Comparison of ENCODE assay signal across 13 mouse cellular contexts in the genomic region with DNA sequence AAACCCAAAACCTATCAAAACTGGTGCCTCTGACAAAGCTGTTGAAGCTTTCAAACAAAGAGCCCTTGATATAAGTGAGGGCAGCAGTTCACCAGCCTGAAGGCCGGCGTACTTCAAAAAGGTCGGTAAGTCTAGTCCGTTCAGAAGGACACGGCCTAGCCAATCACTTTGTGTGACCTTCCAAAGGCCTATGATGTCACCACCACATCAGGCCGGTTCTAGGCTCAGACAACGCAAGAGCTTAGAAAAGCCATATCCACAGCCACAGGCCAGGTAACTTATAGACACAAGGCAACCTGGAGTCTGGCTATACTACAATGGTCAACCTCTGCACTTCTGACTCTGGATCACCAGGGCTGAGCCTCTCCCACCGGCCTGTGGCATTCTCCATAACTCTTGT. TPM values are rescaled to one million over a fixed set of nuclear protein-coding genes. Genes with fewer than 3 reads are reported as not detected.
DNase-seq lines count a peak whose midpoint lies in the region; ATAC-seq and TF ChIP-seq lines count a peak whose summit lies in the region.
"Had no signal": no experiment of that assay in that cellular context is flagged by ENCODE, and none has a peak within 500 bp of the region (broad histone marks: within the 10 kb centered on the region; RNA-seq: fewer than 3 reads in every experiment).

No protein-coding gene starts in this region.

- H3K36me3 ChIP-seq in thymus, adult 2 months (ENCODE audit: control insufficient read depth, insufficient read depth, low read length) = no peaks in the 10 kb centered on the region; the same call in 1 of the 2 replicates
- H3K36me3 ChIP-seq in stomach, embryonic 16.5 days (ENCODE audit: control insufficient read depth, insufficient read depth, low read length) = no peaks in the 10 kb centered on the region
- H3K36me3 ChIP-seq: forebrain, embryonic 15.5 days; limb, embryonic 12.5 days; midbrain, embryonic 12.5 days had no signal

- no peak for TF ChIP-seq CTCF in thymus, adult 2 months (IDR thresholded peaks at IDR 0.05; ENCODE audit: borderline replicate concordance, control insufficient read depth, extremely low read depth, insufficient read depth, low read length, poor library complexity)

- H3K4me1 ChIP-seq in thymus, adult 2 months (replicated peaks; ENCODE audit: control insufficient read depth, insufficient read depth, low read length) = peaks cover 28% of the 10 kb centered on the region
- H3K4me1 ChIP-seq in stomach, embryonic 16.5 days (ENCODE audit: control insufficient read depth, insufficient read depth, low read length) = peaks cover 9% of the 10 kb centered on the region; the same call in 1 of the 2 replicates

- TF ChIP-seq POLR2A in thymus, adult 2 months (IDR thresholded peaks at IDR 0.05; ENCODE audit: control insufficient read depth, extremely low read depth, insufficient read depth, low read length, poor library complexity) = no peak

- no peak for ATAC-seq in stomach, embryonic 16.5 days (ENCODE audit: insufficient read depth, low FRiP score)
- ATAC-seq: forebrain, embryonic 15.5 days had no signal

- peak overlapping the region; percentile 31 for H3K4me3 ChIP-seq in thymus, adult 2 months (ENCODE audit: control insufficient read depth, insufficient read depth, low read length)
- peak overlapping the region; percentile 60 for H3K4me3 ChIP-seq in stomach, embryonic 16.5 days (replicated peaks; ENCODE audit: low read length)
- H3K4me3 ChIP-seq: forebrain, embryonic 15.5 days; midbrain, embryonic 12.5 days had no signal

- H3K4me2 ChIP-seq in stomach, embryonic 16.5 days (ENCODE audit: low read depth, low read length) = peak overlapping the region; percentile 81

- WGBS in thymus, adult 2 months = 89% methylated on average over 8 of the region's 8 CpGs
- 40% methylated on average over 8 of the region's 8 CpGs for WGBS in stomach, embryonic 16.5 days

- H3K9ac ChIP-seq in stomach, embryonic 16.5 days (ENCODE audit: low read length) = peak overlapping the region; percentile 79; the same call in 1 of the 2 replicates
- H3K9ac ChIP-seq: forebrain, embryonic 15.5 days; limb, embryonic 12.5 days; midbrain, embryonic 12.5 days had no signal

- H3K27ac ChIP-seq in thymus, adult 2 months (ENCODE audit: control insufficient read depth, insufficient read depth, low read length) = peak overlapping the region; percentile 85
- peak overlapping the region; percentile 86 for H3K27ac ChIP-seq in stomach, embryonic 16.5 days (ENCODE audit: low read length)
- H3K27ac ChIP-seq: forebrain, embryonic 15.5 days; limb, embryonic 12.5 days; midbrain, embryonic 12.5 days had no signal

- H3K27me3 ChIP-seq in thymus, adult 2 months (ENCODE audit: control insufficient read depth, insufficient read depth, low read length) = no peaks in the 10 kb centered on the region
- H3K27me3 ChIP-seq in stomach, embryonic 16.5 days (ENCODE audit: control insufficient read depth, insufficient read depth, low read length) = peaks cover 9% of the 10 kb centered on the region; the same call in 1 of the 2 replicates

- DNase-seq in adrenal gland, adult (ENCODE audit: inconsistent age in 2 of 2, low spot score in 1 of 2) = peak; percentile 35 to 83
- DNase-seq in adrenal gland, postnatal 4 days (ENCODE audit: low spot score in 2 of 2) = no peak
- DNase-seq in kidney, adult 9 months = peak; percentile 49
- no peak for DNase-seq in kidney, postnatal 36 days
- DNase-seq in thymus, adult 2 months = peak; percentile 18
- no peak for DNase-seq in thymus, postnatal 4 days
- DNase-seq in spleen, postnatal 10 days (ENCODE audit: low spot score in 2 of 2) = no peak
- DNase-seq: cerebellum, postnatal 14 days had no signal

- H3K9me3 ChIP-seq in stomach, embryonic 16.5 days (replicated peaks; ENCODE audit: control insufficient read depth, low read length) = no peaks in the 10 kb centered on the region
- H3K9me3 ChIP-seq: forebrain, embryonic 15.5 days; limb, embryonic 12.5 days; midbrain, embryonic 12.5 days had no signal

RNA-seq across cellular contexts. Expression of gene Spint2, which starts 1.8 kb away (rescaled TPM):
- total RNA-seq in adrenal gland, postnatal 4 days (2021) = 10 to 100 TPM; 46.1 to 85.1 TPM
- 426 and 460 TPM in 2 replicates for polyA plus RNA-seq in thymus, adult 2 months (2012; rRNA removed)
- polyA plus RNA-seq in stomach, embryonic 16.5 days (2015; fragmentation: Nextera tagmentation; extraction: Ambion mirVana) = 399 and 413 TPM in 2 replicates

RNA-seq across cellular contexts. Expression of gene Ppp1r14a, which starts 9.2 kb away (rescaled TPM):
- total RNA-seq in adrenal gland, postnatal 4 days (2021) = 10 to 100 TPM; 14.3 to 15.0 TPM
- 5.4 and 5.8 TPM in 2 replicates for polyA plus RNA-seq in thymus, adult 2 months (2012; rRNA removed)
- 46.8 and 48.8 TPM in 2 replicates for polyA plus RNA-seq in stomach, embryonic 16.5 days (2015; fragmentation: Nextera tagmentation; extraction: Ambion mirVana)
- total RNA-seq: neutrophil, adult 5-6 weeks had no signal

RNA-seq across cellular contexts. Expression of gene Dpf1, which starts 23.8 kb away (rescaled TPM):
- 1 to 10 TPM; 5.0 to 5.7 TPM for total RNA-seq in adrenal gland, postnatal 4 days (2021)
- polyA plus RNA-seq in thymus, adult 2 months (2012; rRNA removed) = 1.6 and 1.8 TPM in 2 replicates
- polyA plus RNA-seq in stomach, embryonic 16.5 days (2015; fragmentation: Nextera tagmentation; extraction: Ambion mirVana) = 5.3 and 5.9 TPM in 2 replicates
- total RNA-seq: neutrophil, adult 5-6 weeks had no signal

RNA-seq across cellular contexts. Expression of gene 2200002D01Rik, which starts 31.7 kb away (rescaled TPM):
- total RNA-seq in adrenal gland, postnatal 4 days (2021) = 1 to 10 TPM; 2.4 to 4.5 TPM
- 3.6 and 3.7 TPM in 2 replicates for polyA plus RNA-seq in thymus, adult 2 months (2012; rRNA removed)
- 77.3 and 80.2 TPM in 2 replicates for polyA plus RNA-seq in stomach, embryonic 16.5 days (2015; fragmentation: Nextera tagmentation; extraction: Ambion mirVana)

RNA-seq across cellular contexts. Expression of gene Yif1b, which starts 41.8 kb away (rescaled TPM):
- 10 to 100 TPM; 48.2 to 49.7 TPM for total RNA-seq in adrenal gland, postnatal 4 days (2021)
- polyA plus RNA-seq in thymus, adult 2 months (2012; rRNA removed) = 143 and 146 TPM in 2 replicates
- 89.4 and 92.2 TPM in 2 replicates for polyA plus RNA-seq in stomach, embryonic 16.5 days (2015; fragmentation: Nextera tagmentation; extraction: Ambion mirVana)

Comparison
In these comparisons a context has a peak if more than half of its experiments do, and no peak if none do; other contexts are left out.
1. DNase-seq: peak in adrenal gland, adult (2 of 2), kidney, adult 9 months (single experiment) and thymus, adult 2 months (single experiment); none in adrenal gland, postnatal 4 days (0 of 2), kidney, postnatal 36 days (0 of 2), thymus, postnatal 4 days (single experiment) and spleen, postnatal 10 days (0 of 2).